Mouse (Mus musculus): ENCODE results near the gene Rims4. TPM values are rescaled to one million over a fixed set of nuclear protein-coding genes. Genes with fewer than 3 reads are reported as not detected.

Gene Rims4
- polyA plus RNA-seq, 1 experiment from 2014 or later, result 0.26 TPM

GRCm38 (mm10) chr2:163825861-163826260 lies 92.6 kb downstream of the Rims4 start:
- no peaks in the 10 kb centered on the region for H3K9me3 ChIP-seq (replicated peaks; ENCODE audit: control insufficient read depth, low read length)
- H3K27me3 ChIP-seq (ENCODE audit: control insufficient read depth, insufficient read depth, low read depth, low read length), result no peaks in the 10 kb centered on the region
- H3K4me2 ChIP-seq (ENCODE audit: low read depth, low read length), result no peak overlapping the region
- WGBS (ENCODE audit: insufficient replicate concordance), result 90% methylated on average over 1 of the region's 1 CpGs
- no peaks in the 10 kb centered on the region for H3K4me1 ChIP-seq (ENCODE audit: control insufficient read depth, low read depth, low read length)
- no peaks in the 10 kb centered on the region for H3K36me3 ChIP-seq (ENCODE audit: control insufficient read depth, insufficient read depth)
- H3K27ac ChIP-seq (ENCODE audit: low read length), result no peak overlapping the region
- no peak overlapping the region for H3K4me3 ChIP-seq (ENCODE audit: low read depth, low read length)
- H3K9ac ChIP-seq (ENCODE audit: low read depth, low read length), result no peak overlapping the region
- no peak for ATAC-seq (ENCODE audit: low read depth)

DNA sequence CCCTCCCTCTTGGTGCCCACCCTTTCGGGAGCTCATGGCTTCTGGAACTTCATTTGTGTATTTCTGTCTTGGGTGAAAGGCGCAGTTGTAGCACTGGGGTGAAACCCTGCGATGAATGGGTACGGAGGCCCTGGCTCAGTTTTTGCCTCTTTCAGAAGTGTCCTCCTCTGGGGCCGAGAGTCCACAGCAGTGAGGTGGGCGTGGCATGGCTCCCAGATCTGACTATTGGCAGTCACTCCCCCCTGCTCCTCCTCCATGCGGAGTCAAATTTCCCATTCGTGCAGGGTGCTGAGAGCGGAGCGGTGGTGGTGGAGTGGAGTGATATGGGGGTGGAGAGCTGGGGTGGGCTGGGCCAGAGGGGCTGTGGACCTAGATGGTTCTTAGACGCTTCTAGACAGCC lies 94.7 kb downstream of the Rims4 start:
- Histone ChIP-seq H3K4me1 (ENCODE audit: control insufficient read depth, low read depth, low read length) (no peaks in the 10 kb centered on the region), H3K27me3 (ENCODE audit: control insufficient read depth, insufficient read depth, low read depth, low read length) (no peaks in the 10 kb centered on the region), H3K27ac (ENCODE audit: low read length) (no peak overlapping the region), H3K9me3 (replicated peaks; ENCODE audit: control insufficient read depth, low read length) (no peaks in the 10 kb centered on the region), H3K36me3 (ENCODE audit: control insufficient read depth, insufficient read depth) (no peaks in the 10 kb centered on the region), H3K9ac (ENCODE audit: low read depth, low read length) (no peak overlapping the region), H3K4me3 (ENCODE audit: low read depth, low read length) (no peak overlapping the region), H3K4me2 (ENCODE audit: low read depth, low read length) (no peak overlapping the region)
- 40% methylated on average over 11 of the region's 11 CpGs for WGBS (ENCODE audit: insufficient replicate concordance)
- ATAC-seq (ENCODE audit: low read depth), result peak; percentile 79

GRCm38 (mm10) chr2:163823248-163823647 lies 95.2 kb downstream of the Rims4 start:
- no peak overlapping the region for H3K9ac ChIP-seq (ENCODE audit: low read depth, low read length)
- H3K4me1 ChIP-seq (ENCODE audit: control insufficient read depth, low read depth, low read length), result no peaks in the 10 kb centered on the region
- no peak overlapping the region for H3K27ac ChIP-seq (ENCODE audit: low read length)
- H3K4me3 ChIP-seq (ENCODE audit: low read depth, low read length), result no peak overlapping the region
- no peak overlapping the region for H3K4me2 ChIP-seq (ENCODE audit: low read depth, low read length)
- WGBS (ENCODE audit: insufficient replicate concordance), result 3% methylated on average over 4 of the region's 4 CpGs
- H3K27me3 ChIP-seq (ENCODE audit: control insufficient read depth, insufficient read depth, low read depth, low read length), result no peaks in the 10 kb centered on the region
- no peak for ATAC-seq (ENCODE audit: low read depth)
- H3K9me3 ChIP-seq (replicated peaks; ENCODE audit: control insufficient read depth, low read length), result no peaks in the 10 kb centered on the region
- H3K36me3 ChIP-seq (ENCODE audit: control insufficient read depth, insufficient read depth), result no peaks in the 10 kb centered on the region

DNA sequence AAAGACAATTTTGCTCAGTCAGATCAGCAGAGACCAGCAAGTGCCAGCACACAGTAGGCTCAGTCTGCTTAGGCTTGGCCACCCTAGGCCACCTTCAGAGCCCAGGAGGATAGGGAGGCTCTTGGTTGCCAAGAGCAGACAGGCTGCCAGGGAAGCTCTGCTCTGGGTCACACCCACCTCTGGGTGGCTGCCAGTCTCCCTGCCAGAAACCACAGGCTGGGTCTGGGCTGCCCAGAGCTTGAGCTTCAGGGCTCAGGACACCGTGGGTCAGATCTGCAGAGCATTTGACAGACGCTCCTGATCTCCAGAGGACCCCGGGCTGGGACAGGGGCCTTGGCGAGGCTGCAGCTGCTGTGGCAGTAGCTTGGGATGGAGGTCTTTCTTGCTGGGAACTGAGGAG lies 97.9 kb downstream of the Rims4 start, which contains the start of gene Ccn5:
Gene Ccn5, plus strand, starts transcription at position 255 of the 400 bp plus-strand sequence.
- Histone ChIP-seq H3K4me1 (ENCODE audit: control insufficient read depth, low read depth, low read length) (no peaks in the 10 kb centered on the region), H3K4me2 (ENCODE audit: low read depth, low read length) (no peak within 1 kb of the TSS), H3K36me3 (ENCODE audit: control insufficient read depth, insufficient read depth) (no peaks in the 10 kb centered on the region), H3K27me3 (ENCODE audit: control insufficient read depth, insufficient read depth, low read depth, low read length) (no peaks in the 10 kb centered on the region), H3K27ac (ENCODE audit: low read length) (no peak within 1 kb of the TSS), H3K9me3 (replicated peaks; ENCODE audit: control insufficient read depth, low read length) (no peaks in the 10 kb centered on the region), H3K9ac (ENCODE audit: low read depth, low read length) (no peak within 1 kb of the TSS), H3K4me3 (ENCODE audit: low read depth, low read length) (no peak within 1 kb of the TSS)
- 32% methylated on average over 4 of the region's 4 CpGs for whole genome bisulfite sequencing (ENCODE audit: insufficient replicate concordance)
- no peak for ATAC-seq (ENCODE audit: low read depth)

- Histone ChIP-seq H3K27ac (ENCODE audit: low read length) (no peak overlapping the region), H3K9me3 (replicated peaks; ENCODE audit: control insufficient read depth, low read length) (no peaks in the 10 kb centered on the region), H3K27me3 (ENCODE audit: control insufficient read depth, insufficient read depth, low read depth, low read length) (no peaks in the 10 kb centered on the region), H3K4me3 (ENCODE audit: low read depth, low read length) (no peak overlapping the region), H3K4me1 (ENCODE audit: control insufficient read depth, low read depth, low read length) (no peaks in the 10 kb centered on the region), H3K36me3 (ENCODE audit: control insufficient read depth, insufficient read depth) (no peaks in the 10 kb centered on the region), H3K9ac (ENCODE audit: low read depth, low read length) (no peak overlapping the region), H3K4me2 (ENCODE audit: low read depth, low read length) (no peak overlapping the region)
- ATAC-seq (ENCODE audit: low read depth), result no peak
- 62% methylated on average over 9 of the region's 9 CpGs for WGBS (ENCODE audit: insufficient replicate concordance)
Observed at GRCm38 (mm10) chr2:163814739-163815465, 103.6 kb downstream of the Rims4 start.

DNA sequence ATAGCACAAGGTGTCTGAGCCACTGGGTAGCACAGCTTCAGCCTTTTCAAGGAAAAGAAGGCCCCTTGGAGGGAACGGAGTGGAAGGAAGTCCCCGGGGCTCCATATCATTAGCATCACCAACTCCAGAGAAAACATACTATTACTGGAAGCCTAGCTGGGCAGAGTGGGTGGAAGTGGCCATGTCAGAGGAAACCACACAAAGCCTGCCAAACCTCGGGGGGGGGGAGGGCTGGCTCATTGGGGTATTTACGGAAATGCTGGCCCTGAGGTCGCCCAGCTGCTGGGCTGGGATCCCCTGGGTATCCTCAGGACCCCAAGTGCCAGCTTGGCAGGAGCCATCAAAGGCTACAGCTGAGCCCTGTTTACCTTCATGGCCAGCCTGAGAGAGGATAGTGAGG lies 105.4 kb downstream of the Rims4 start:
- Histone ChIP-seq H3K36me3 (ENCODE audit: control insufficient read depth, insufficient read depth) (no peaks in the 10 kb centered on the region), H3K4me3 (ENCODE audit: low read depth, low read length) (no peak overlapping the region), H3K9ac (ENCODE audit: low read depth, low read length) (no peak overlapping the region), H3K4me2 (ENCODE audit: low read depth, low read length) (no peak overlapping the region), H3K27ac (ENCODE audit: low read length) (no peak overlapping the region), H3K27me3 (ENCODE audit: control insufficient read depth, insufficient read depth, low read depth, low read length) (no peaks in the 10 kb centered on the region), H3K9me3 (replicated peaks; ENCODE audit: control insufficient read depth, low read length) (no peaks in the 10 kb centered on the region), H3K4me1 (ENCODE audit: control insufficient read depth, low read depth, low read length) (no peaks in the 10 kb centered on the region)
- ATAC-seq (ENCODE audit: low read depth), result no peak
- 13% methylated on average over 5 of the region's 5 CpGs for whole genome bisulfite sequencing (ENCODE audit: insufficient replicate concordance)

Other genes starting within 250 kb of the Rims4 start
- gene Ada, start 168.4 kb downstream of the Rims4 start, polyA plus RNA-seq (2015; fragmentation: Nextera tagmentation; extraction: Ambion mirVana), result 3.4 and 3.5 TPM in 2 replicates
- 0.05 TPM in 2 replicates for gene Ccn5, start 97.8 kb downstream of the Rims4 start, polyA plus RNA-seq (2015; fragmentation: Nextera tagmentation; extraction: Ambion mirVana)
- not detected in 2 replicates for gene Kcnk15, start 65.0 kb downstream of the Rims4 start, polyA plus RNA-seq (2015; fragmentation: Nextera tagmentation; extraction: Ambion mirVana)
- 82.9 and 84.8 TPM in 2 replicates for gene Ywhab, start 76.3 kb upstream of the Rims4 start, polyA plus RNA-seq (2015; fragmentation: Nextera tagmentation; extraction: Ambion mirVana)
- 0.20 and 0.34 TPM in 2 replicates for gene Pabpc1l, start 106.8 kb upstream of the Rims4 start, polyA plus RNA-seq (2015; fragmentation: Nextera tagmentation; extraction: Ambion mirVana)
- gene Stk4, start 151.6 kb upstream of the Rims4 start, polyA plus RNA-seq (2015; fragmentation: Nextera tagmentation; extraction: Ambion mirVana), result 12.8 and 14.0 TPM in 2 replicates
- 16.2 and 16.9 TPM in 2 replicates for gene Tomm34, start 152.5 kb upstream of the Rims4 start, polyA plus RNA-seq (2015; fragmentation: Nextera tagmentation; extraction: Ambion mirVana)

Measured in liver, embryonic 16.5 days (tissue).